ENCODE assay signal across 30 mouse cellular contexts in the genomic region with DNA sequence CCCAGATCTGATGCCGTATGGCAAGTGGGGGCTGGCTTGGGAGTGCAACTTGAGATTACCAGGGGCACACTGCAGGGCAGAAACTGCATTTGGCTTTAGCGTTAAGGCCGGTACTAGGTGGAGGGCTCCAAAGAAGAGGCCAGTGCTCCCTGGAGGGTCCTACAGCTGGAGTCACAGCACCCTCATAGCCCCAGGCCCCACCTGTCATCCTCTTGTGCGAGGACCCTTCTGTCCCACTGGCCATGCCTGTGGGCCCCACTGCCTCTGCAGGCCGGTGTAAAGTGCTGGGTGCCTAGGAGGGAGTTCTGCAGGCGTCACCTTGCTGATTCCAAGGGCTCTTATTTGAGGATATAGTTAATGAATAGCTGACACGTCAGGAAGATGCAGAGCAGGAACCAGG. TPM values are rescaled to one million over a fixed set of nuclear protein-coding genes. Genes with fewer than 3 reads are reported as not detected.
"Had no signal": no experiment of that assay in that cellular context is flagged by ENCODE, and none has a peak within 500 bp of the region (broad histone marks: within the 10 kb centered on the region; RNA-seq: fewer than 3 reads in every experiment).

No protein-coding gene starts in this region.

- H3K27ac ChIP-seq: embryonic facial prominence, embryonic 10.5 days; embryonic facial prominence, embryonic 12.5 days; embryonic facial prominence, embryonic 13.5 days; embryonic facial prominence, embryonic 15.5 days; forebrain, embryonic 10.5 days; forebrain, embryonic 12.5 days; forebrain, embryonic 13.5 days; forebrain, embryonic 15.5 days; gastrocnemius, adult 2 months had no signal

- H3K4me1 ChIP-seq: embryonic facial prominence, embryonic 12.5 days; forebrain, embryonic 12.5 days had no signal

- ATAC-seq: forebrain, embryonic 13.5 days; forebrain, embryonic 14.5 days; forebrain, embryonic 15.5 days; forebrain, embryonic 16.5 days; forebrain, postnatal 0 days had no signal

- H3K4me2 ChIP-seq: embryonic facial prominence, embryonic 12.5 days; embryonic facial prominence, embryonic 13.5 days; embryonic facial prominence, embryonic 15.5 days; forebrain, embryonic 12.5 days; forebrain, embryonic 13.5 days; forebrain, embryonic 15.5 days had no signal

- H3K9ac ChIP-seq: embryonic facial prominence, embryonic 12.5 days; embryonic facial prominence, embryonic 13.5 days; embryonic facial prominence, embryonic 15.5 days; forebrain, embryonic 12.5 days; forebrain, embryonic 13.5 days; forebrain, embryonic 15.5 days; forebrain, postnatal 0 days had no signal

- DNase-seq: cerebellum, adult 18-20 months; cerebellum, adult 2 months; cerebellum, adult 8-10 months; cerebellum, adult 9-10 months; cerebellum, adult 9-11 months; cerebellum, postnatal 10 days; cerebellum, postnatal 14 days; cerebellum, postnatal 25 days; cerebellum, postnatal 36 days; embryo, embryonic 11 days; forebrain, postnatal 0 days; gastrocnemius, adult 2 months; gastrocnemius, postnatal 10 days; gastrocnemius, postnatal 14 days; gastrocnemius, postnatal 25 days; gastrocnemius, postnatal 36 days; heart, adult 18-20 months had no signal

- H3K27me3 ChIP-seq: embryonic facial prominence, embryonic 12.5 days; embryonic facial prominence, embryonic 15.5 days had no signal

- H3K9me3 ChIP-seq: embryonic facial prominence, embryonic 10.5 days; embryonic facial prominence, embryonic 12.5 days; embryonic facial prominence, embryonic 13.5 days; embryonic facial prominence, embryonic 15.5 days; forebrain, embryonic 10.5 days; forebrain, embryonic 12.5 days; forebrain, embryonic 13.5 days; forebrain, embryonic 15.5 days had no signal

- H3K4me3 ChIP-seq: embryonic facial prominence, embryonic 10.5 days; embryonic facial prominence, embryonic 12.5 days; embryonic facial prominence, embryonic 13.5 days; embryonic facial prominence, embryonic 15.5 days; erythroblast, embryonic 14.5 days; forebrain, embryonic 10.5 days; forebrain, embryonic 12.5 days; forebrain, embryonic 13.5 days; forebrain, embryonic 15.5 days; gastrocnemius, adult 2 months had no signal

RNA-seq across cellular contexts. Expression of gene Tnfrsf23, which starts 3.8 kb away (rescaled TPM):
- total RNA-seq: common myeloid progenitor, adult 5-6 weeks had no signal
- polyA plus RNA-seq: forebrain, embryonic 11.5 days had no signal

RNA-seq across cellular contexts. Expression of gene Tnfrsf22, which starts 40.0 kb away (rescaled TPM):
- polyA plus RNA-seq: erythroblast, embryonic 14.5 days had no signal
